16 mouse cellular contexts compared by ENCODE assay signal in genomic region chr17:14507111-14507510, GRCm38 (mm10).
"Had no signal": no experiment of that assay in that cellular context is flagged by ENCODE, and none has a peak within 500 bp of the region (broad histone marks: within the 10 kb centered on the region; RNA-seq: fewer than 3 reads in every experiment).

No protein-coding gene starts in this region.

- H3K27me3 ChIP-seq: neural tube, embryonic 13.5 days; neural tube, embryonic 15.5 days; stomach, embryonic 15.5 days had no signal

- H3K36me3 ChIP-seq: neural tube, embryonic 13.5 days; neural tube, embryonic 15.5 days; stomach, embryonic 15.5 days had no signal

- H3K27ac ChIP-seq: neural tube, embryonic 13.5 days; neural tube, embryonic 15.5 days; stomach, embryonic 15.5 days; stomach, postnatal 0 days had no signal

- DNase-seq: retina, postnatal 1 day; right cerebral cortex, adult 18-20 months; right cerebral cortex, postnatal 14 days; right cerebral cortex, postnatal 25 days; right cerebral cortex, postnatal 4 days; spleen, adult 18-20 months; thymus, adult 18-20 months; thymus, adult 2 months; thymus, postnatal 14 days; thymus, postnatal 25 days; thymus, postnatal 36 days; thymus, postnatal 4 days had no signal

- H3K4me1 ChIP-seq: neural tube, embryonic 13.5 days; neural tube, embryonic 15.5 days; stomach, embryonic 15.5 days had no signal

- H3K4me3 ChIP-seq: neural tube, embryonic 13.5 days; neural tube, embryonic 15.5 days; stomach, embryonic 15.5 days had no signal

- H3K9me3 ChIP-seq: neural tube, embryonic 13.5 days; neural tube, embryonic 15.5 days; stomach, embryonic 15.5 days had no signal
